25 mouse cellular contexts compared by ENCODE assay signal in the genomic region with DNA sequence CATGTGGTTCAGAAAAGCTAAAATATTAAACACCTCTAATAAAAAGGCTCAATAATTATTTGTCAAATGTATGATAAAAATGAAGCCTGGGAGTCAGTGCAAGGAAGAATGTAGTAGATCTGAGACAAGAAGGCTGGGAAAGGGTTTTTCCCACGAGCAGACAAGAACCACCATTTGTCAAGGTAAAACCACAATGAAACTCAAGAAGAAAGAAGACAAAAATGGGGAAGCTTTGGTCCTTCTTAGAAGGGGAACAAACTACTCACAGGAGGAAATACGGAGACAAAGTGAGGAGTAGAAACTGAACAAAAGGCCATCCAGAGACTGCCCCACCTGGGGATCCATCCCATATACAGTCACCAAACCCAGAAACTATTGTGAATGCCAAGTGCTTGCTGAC.
DNase-seq lines count a peak whose midpoint lies in the region; ATAC-seq and TF ChIP-seq lines count a peak whose summit lies in the region.
"Had no signal": no experiment of that assay in that cellular context is flagged by ENCODE, and none has a peak within 500 bp of the region (broad histone marks: within the 10 kb centered on the region; RNA-seq: fewer than 3 reads in every experiment).

No protein-coding gene starts in this region.

- no peak overlapping the region for H3K4me2 ChIP-seq in CH12.LX (ENCODE audit: insufficient read depth, low read depth, poor library complexity, severe bottlenecking)
- H3K4me2 ChIP-seq: embryonic facial prominence, embryonic 13.5 days; embryonic facial prominence, embryonic 15.5 days; forebrain, embryonic 12.5 days had no signal

- H3K79me2 ChIP-seq in CH12.LX (replicated peaks; ENCODE audit: control insufficient read depth, extremely low read depth, insufficient read depth, poor library complexity, severe bottlenecking) = no peaks in the 10 kb centered on the region

- H3K9me3 ChIP-seq in CH12.LX (replicated peaks; ENCODE audit: low read length) = no peaks in the 10 kb centered on the region
- H3K9me3 ChIP-seq: embryonic facial prominence, embryonic 13.5 days; embryonic facial prominence, embryonic 15.5 days; forebrain, embryonic 10.5 days; forebrain, embryonic 12.5 days had no signal

- in situ Hi-C loops in CH12.LX (cut with MboI; ENCODE audit: low pct_ligation_motif_present, low pct_unique_long_range_greater_than_20kb, low sequenced_read_pairs) = no loop called here

- H3K36me3 ChIP-seq in CH12.LX (replicated peaks in 1 of 2; ENCODE audit: control insufficient read depth in 1 of 2, insufficient read depth in 1 of 2, low read length in 1 of 2) = no peaks in the 10 kb centered on the region
- H3K36me3 ChIP-seq: embryonic facial prominence, embryonic 13.5 days; embryonic facial prominence, embryonic 15.5 days; forebrain, embryonic 10.5 days; forebrain, embryonic 12.5 days; G1E had no signal

- no peak for TF ChIP-seq EP300 in CH12.LX (IDR thresholded peaks at IDR 0.05; ENCODE audit: low read length)

- no peak overlapping the region for H3K9ac ChIP-seq in CH12.LX (ENCODE audit: insufficient read depth, low read depth)
- H3K9ac ChIP-seq: embryonic facial prominence, embryonic 13.5 days; embryonic facial prominence, embryonic 15.5 days; forebrain, embryonic 12.5 days had no signal

- H3K4me1 ChIP-seq in CH12.LX (ENCODE audit: control insufficient read depth in 1 of 2, insufficient read depth in 2 of 2) = peaks cover 0 to 32% of the 10 kb centered on the region in 2 experiments; a peak in 1 of 4 replicates
- H3K4me1 ChIP-seq: embryonic facial prominence, embryonic 13.5 days; embryonic facial prominence, embryonic 15.5 days; forebrain, embryonic 10.5 days; forebrain, embryonic 12.5 days had no signal

- dilution Hi-C loops in CH12.LX (cut with MboI; ENCODE audit: extremely low pct_ligation_motif_present, extremely low pct_unique_long_range_greater_than_20kb, low sequenced_read_pairs) = no loop called here

- no peak for TF ChIP-seq RAD21 in CH12.LX (IDR thresholded peaks at IDR 0.05; ENCODE audit: low read depth, low read length)

- H3K4me3 ChIP-seq in CH12.LX (replicated peaks in 1 of 3; ENCODE audit: low read depth in 2 of 3, low read length in 2 of 3, poor library complexity in 1 of 3) = no peak overlapping the region
- H3K4me3 ChIP-seq in layer of hippocampus, adult 2 months = no peak overlapping the region
- H3K4me3 ChIP-seq: embryonic facial prominence, embryonic 13.5 days; embryonic facial prominence, embryonic 15.5 days; erythroblast, embryonic 14.5 days; forebrain, embryonic 10.5 days; forebrain, embryonic 12.5 days had no signal

- TF ChIP-seq POLR2A in CH12.LX (IDR thresholded peaks at IDR 0.05; ENCODE audit: low read depth, low read length) = no peak

- H3K27ac ChIP-seq in CH12.LX (ENCODE audit: insufficient read depth, low read depth) = no peak overlapping the region
- no peak overlapping the region for H3K27ac ChIP-seq in layer of hippocampus, adult 2 months
- H3K27ac ChIP-seq: embryonic facial prominence, embryonic 13.5 days; embryonic facial prominence, embryonic 15.5 days; forebrain, embryonic 10.5 days; forebrain, embryonic 12.5 days had no signal

- no peak for TF ChIP-seq CTCF in CH12.LX (conservative IDR thresholded peaks at IDR 0.05 in 1 of 2, IDR thresholded peaks at IDR 0.05 in 1 of 2; ENCODE audit: low read depth in 2 of 2, low read length in 2 of 2)
- TF ChIP-seq CTCF in layer of hippocampus, adult 2 months (conservative IDR thresholded peaks at IDR 0.05) = no peak

- H3K27me3 ChIP-seq in CH12.LX (replicated peaks) = no peaks in the 10 kb centered on the region
- H3K27me3 ChIP-seq: embryonic facial prominence, embryonic 13.5 days; embryonic facial prominence, embryonic 15.5 days; forebrain, embryonic 12.5 days; Patski had no signal

- ATAC-seq in common myeloid progenitor, adult 5-6 weeks (replicated peaks; ENCODE audit: low read depth, poor library complexity, severe bottlenecking) = peak; percentile 66
- peak; percentile 71; the same call in 1 of the 2 replicates for ATAC-seq in megakaryocyte progenitor cell, adult 5-6 weeks (replicated peaks; ENCODE audit: poor library complexity)
- ATAC-seq: activated CD4-positive, CD25-positive, alpha-beta regulatory T cell, adult 4 months; forebrain, embryonic 14.5 days; forebrain, embryonic 16.5 days had no signal

- peak; percentile 49 for DNase-seq in CH12.LX (ENCODE audit: extremely low read depth)
- DNase-seq in thymus, postnatal 10 days (ENCODE audit: low spot score in 2 of 2) = no peak
- DNase-seq in layer of hippocampus, adult 2 months (ENCODE audit: low spot score in 2 of 2) = no peak
- DNase-seq in right cerebral cortex, postnatal 36 days (ENCODE audit: low spot score in 2 of 2) = no peak
- DNase-seq: adrenal gland, adult 8-10 months; adrenal gland, postnatal 14 days; adrenal gland, postnatal 36 days; cerebellum, adult 11-12 months; cerebellum, adult 2 months; cerebellum, adult 9-10 months; cerebellum, postnatal 10 days; cerebellum, postnatal 25 days; embryo, embryonic 11 days had no signal

TF ChIP-seq in CH12.LX, 34 proteins besides CTCF, POLR2A, EP300 and RAD21:
- TF ChIP-seq KAT2A (IDR thresholded peaks at IDR 0.05; ENCODE audit: insufficient replicate concordance, low read length) (no peak), ZNF384 (IDR thresholded peaks at IDR 0.05; ENCODE audit: low read depth, low read length) (no peak), GABPA (IDR thresholded peaks at IDR 0.05; ENCODE audit: insufficient replicate concordance, low read depth, low read length) (no peak), MAX (IDR thresholded peaks at IDR 0.05; ENCODE audit: low read length) (no peak), ETS1 (conservative IDR thresholded peaks at IDR 0.05; ENCODE audit: low read depth, low read length) (no peak)
TF ChIP-seq in CH12.LX: peak in this region for 0.
